Mouse (Mus musculus) spleen, adult 2 months (tissue): ENCODE results near the gene Zfp276.

Experiments used
- CTCF ChIP-seq: fragments of 200-500 bp; IDR thresholded peaks from 2 replicates; pipeline ENCODE4 v1.5.1; 2011; ENCODE audit warnings: mild to moderate bottlenecking, inconsistent platforms; ENCODE audit not compliant: insufficient read depth, insufficient read length, insufficient replicate concordance; ENCODE audit errors: extremely low read depth
- POLR2A ChIP-seq: fragments of 200-500 bp; IDR thresholded peaks from 2 replicates; pipeline ENCODE4 v1.6.1; 2011; ENCODE audit warnings: low read depth, low read length, inconsistent platforms

- TF ChIP-seq CTCF (no peak), POLR2A (no peak)
Observed at GRCm38 (mm10) chr8:123252925-123253324, 1.1 kb upstream of the Zfp276 start.
